Mouse (Mus musculus): ENCODE data around the gene Pnrc2.

DNA sequence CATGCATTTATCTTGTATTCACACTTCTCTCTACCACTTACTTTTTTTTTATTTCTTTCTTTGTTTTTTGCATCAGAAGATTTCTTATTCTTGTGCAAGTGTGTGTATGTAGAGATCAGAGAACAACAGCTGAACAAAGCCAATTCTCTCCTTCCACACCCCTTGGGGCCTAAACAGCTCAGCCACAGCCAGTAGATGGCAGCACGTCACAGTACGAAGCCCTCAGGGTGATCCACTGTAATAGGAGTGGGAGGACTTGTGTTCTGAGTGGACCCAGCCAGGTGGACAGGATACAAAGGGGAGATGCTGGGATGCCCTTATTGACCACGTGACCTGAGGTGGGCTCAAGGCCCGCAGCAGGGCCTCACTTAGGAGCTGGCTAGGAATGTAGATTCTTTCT is 16.2 kb upstream of the Pnrc2 start:
- TF ChIP-seq FLI1 (IDR thresholded peaks at IDR 0.05; ENCODE audit: low read length) = no peak
- no peak for TF ChIP-seq GATA1 (IDR thresholded peaks at IDR 0.05; ENCODE audit: borderline replicate concordance, low read length)
